Mouse (Mus musculus) megakaryocyte, embryonic 14.5 days (primary cell): Measurements from ENCODE around the gene Tspan32.

Experiments
- FLI1 ChIP-seq: IDR thresholded peaks from 2 replicates; pipeline ENCODE4 v1.6.1; 2012; ENCODE audit warnings: low read length, inconsistent platforms, mixed read lengths
- GATA1 ChIP-seq: IDR thresholded peaks from 3 replicates; pipeline ENCODE4 v1.6.1; 2012; ENCODE audit warnings: mixed read lengths, low read length, inconsistent platforms, borderline replicate concordance

GRCm38 (mm10) chr7:142968809-142969511, 35.9 kb upstream of the Tspan32 start, which contains the start of gene Ascl2:
- TF ChIP-seq GATA1 = no peak
- no peak for TF ChIP-seq FLI1
